Mouse (Mus musculus) MEL (cell line): Measurements from ENCODE around the gene Dnal4. TPM values are rescaled to one million over a fixed set of nuclear protein-coding genes. Genes with fewer than 3 reads are reported as not detected.

ENCODE experiments used
- DNase-seq: peaks from one replicate; pipeline ENCODE4 v3.0.0; 2011; ENCODE audit warnings: low read depth, low spot score
- H3K27ac ChIP-seq: 2 replicates; pipeline ENCODE4 v1.5.1; 2012; ENCODE audit warnings: low read depth, mild to moderate bottlenecking, control low read depth, low read length, moderate library complexity; ENCODE audit not compliant: control insufficient read depth
- H3K27me3 ChIP-seq, 2 experiments: fragments of 150-350 bp in 1 of 2; sonication (generic) in 1 of 2; 2 replicates each; pipeline ENCODE4 v1.6.1; 2012; ENCODE audit warnings: low read length in 2 of 2, mild to moderate bottlenecking in 2 of 2, improper control_type of control experiment in 1 of 2, moderate library complexity in 1 of 2; ENCODE audit not compliant: insufficient read depth in 2 of 2, control insufficient read depth in 1 of 2
- H3K36me3 ChIP-seq, 2 experiments: 2 replicates each; pipeline ENCODE4 v1.6.1; 2012 to 2014; ENCODE audit warnings: low read length in 2 of 2, improper control_type of control experiment in 1 of 2, inconsistent platforms in 1 of 2, mild to moderate bottlenecking in 1 of 2; ENCODE audit not compliant: insufficient read depth in 2 of 2, control insufficient read depth in 1 of 2
- H3K4me1 ChIP-seq, 2 experiments: fragments of 150-350 bp in 1 of 2; sonication (generic) in 1 of 2; 2 replicates each; pipeline ENCODE4 v1.6.1; 2012; ENCODE audit warnings: low read length in 2 of 2, improper control_type of control experiment in 1 of 2, mild to moderate bottlenecking in 1 of 2; ENCODE audit not compliant: insufficient read depth in 2 of 2, control insufficient read depth in 1 of 2
- H3K4me3 ChIP-seq, 2 experiments: fragments of 150-350 bp in 1 of 2; sonication (generic) in 1 of 2; 2 replicates each; pipeline ENCODE4 v1.5.1; 2012; ENCODE audit warnings: low read depth in 2 of 2, low read length in 2 of 2, mild to moderate bottlenecking in 2 of 2, moderate library complexity in 2 of 2, control low read depth in 1 of 2, improper control_type of control experiment in 1 of 2; ENCODE audit not compliant: control insufficient read depth in 1 of 2, insufficient read depth in 1 of 2
- H3K79me2 ChIP-seq: 2 replicates; pipeline ENCODE4 v1.6.1; 2012; ENCODE audit warnings: mild to moderate bottlenecking, low read length, moderate library complexity; ENCODE audit not compliant: control insufficient read depth, poor library complexity, insufficient read depth
- H3K9ac ChIP-seq: 2 replicates; pipeline ENCODE4 v1.6.1; 2012; ENCODE audit warnings: low read depth, mild to moderate bottlenecking, control low read depth, low read length, moderate library complexity; ENCODE audit not compliant: control insufficient read depth, poor library complexity, severe bottlenecking
- H3K9me3 ChIP-seq: fragments of 150-350 bp; sonication (generic); replicated peaks from 2 replicates; pipeline ENCODE4 v1.6.1; 2012; ENCODE audit warnings: mild to moderate bottlenecking, low read length, improper control_type of control experiment, moderate library complexity; ENCODE audit not compliant: insufficient read depth
- BHLHE40 ChIP-seq: IDR thresholded peaks from 2 replicates; pipeline ENCODE4 v1.6.1; 2012; ENCODE audit warnings: low read depth, mild to moderate bottlenecking, inconsistent platforms, low read length, improper control_type of control experiment, borderline replicate concordance
- CHD1 ChIP-seq: IDR thresholded peaks from 2 replicates; pipeline ENCODE4 v1.6.1; 2012; ENCODE audit warnings: low read depth, mild to moderate bottlenecking, inconsistent platforms, low read length, improper control_type of control experiment
- CHD2 ChIP-seq: IDR thresholded peaks from 2 replicates; pipeline ENCODE4 v1.6.1; 2011; ENCODE audit warnings: low read length, improper control_type of control experiment
- ELF1 ChIP-seq: IDR thresholded peaks from 2 replicates; pipeline ENCODE4 v1.6.1; 2014; ENCODE audit warnings: low read depth, mild to moderate bottlenecking, inconsistent platforms, low read length, improper control_type of control experiment, moderate library complexity
- ETS1 ChIP-seq: IDR thresholded peaks from 2 replicates; pipeline ENCODE4 v1.6.1; 2012; ENCODE audit warnings: low read depth, mild to moderate bottlenecking, inconsistent platforms, low read length, improper control_type of control experiment, moderate library complexity
- MAX ChIP-seq: IDR thresholded peaks from 2 replicates; pipeline ENCODE4 v1.6.1; 2011; ENCODE audit warnings: low read length, improper control_type of control experiment
- MAZ ChIP-seq: IDR thresholded peaks from 2 replicates; pipeline ENCODE4 v1.6.1; 2012; ENCODE audit warnings: low read depth, mild to moderate bottlenecking, inconsistent platforms, low read length, improper control_type of control experiment
- MEF2A ChIP-seq: IDR thresholded peaks from 2 replicates; pipeline ENCODE4 v1.6.1; 2014; ENCODE audit warnings: low read depth, mild to moderate bottlenecking, inconsistent platforms, low read length, improper control_type of control experiment; ENCODE audit not compliant: poor library complexity, insufficient replicate concordance, severe bottlenecking; ENCODE audit errors: extremely low read depth
- MXI1 ChIP-seq: IDR thresholded peaks from 2 replicates; pipeline ENCODE4 v1.6.1; 2011; ENCODE audit warnings: mild to moderate bottlenecking, low read depth, low read length, improper control_type of control experiment
- MYC ChIP-seq: IDR thresholded peaks from 2 replicates; pipeline ENCODE4 v1.6.1; 2011; ENCODE audit warnings: low read depth, mild to moderate bottlenecking, low read length, improper control_type of control experiment, moderate library complexity
- NELFE ChIP-seq: IDR thresholded peaks from 2 replicates; pipeline ENCODE4 v1.6.1; 2011; ENCODE audit warnings: low read depth, low read length, improper control_type of control experiment
- NRF1 ChIP-seq: IDR thresholded peaks from 2 replicates; pipeline ENCODE4 v1.6.1; 2014; ENCODE audit warnings: low read depth, mild to moderate bottlenecking, inconsistent platforms, low read length, improper control_type of control experiment, moderate library complexity; ENCODE audit not compliant: poor library complexity, insufficient read depth, severe bottlenecking
- POLR2A ChIP-seq, 2 experiments: IDR thresholded peaks; 2 replicates each; pipeline ENCODE4 v1.6.1; 2011 to 2012; ENCODE audit warnings: low read length in 2 of 2, mild to moderate bottlenecking in 2 of 2, control low read depth in 1 of 2, improper control_type of control experiment in 1 of 2, low read depth in 1 of 2, moderate library complexity in 1 of 2; ENCODE audit not compliant: control insufficient read depth in 1 of 2, insufficient read depth in 1 of 2, poor library complexity in 1 of 2
- POLR2AphosphoS2 ChIP-seq: IDR thresholded peaks from 2 replicates; pipeline ENCODE4 v1.6.1; 2011; ENCODE audit warnings: low read length, improper control_type of control experiment
- POLR2AphosphoS5 ChIP-seq: IDR thresholded peaks from 2 replicates; pipeline ENCODE4 v1.6.1; 2012; ENCODE audit warnings: low read depth, borderline replicate concordance, mild to moderate bottlenecking, inconsistent platforms, low read length, moderate library complexity, mixed read lengths
- RAD21 ChIP-seq: IDR thresholded peaks from 2 replicates; pipeline ENCODE4 v1.6.1; 2011; ENCODE audit warnings: mild to moderate bottlenecking, low read depth, low read length, improper control_type of control experiment
- RCOR1 ChIP-seq: IDR thresholded peaks from 2 replicates; pipeline ENCODE4 v1.6.1; 2012; ENCODE audit warnings: low read depth, mild to moderate bottlenecking, inconsistent platforms, low read length, improper control_type of control experiment
- SIN3A ChIP-seq: IDR thresholded peaks from 2 replicates; pipeline ENCODE4 v1.6.1; 2012; ENCODE audit warnings: low read length, improper control_type of control experiment, inconsistent platforms
- SMC3 ChIP-seq: IDR thresholded peaks from 2 replicates; pipeline ENCODE4 v1.6.1; 2011; ENCODE audit warnings: low read depth, low read length, improper control_type of control experiment
- TBP ChIP-seq: IDR thresholded peaks from 2 replicates; pipeline ENCODE4 v1.8.0; 2011; ENCODE audit warnings: low read depth, low read length, improper control_type of control experiment
- UBTF ChIP-seq: IDR thresholded peaks from 2 replicates; pipeline ENCODE4 v1.6.1; 2012; ENCODE audit warnings: low read depth, mild to moderate bottlenecking, inconsistent platforms, low read length, improper control_type of control experiment, moderate library complexity, borderline replicate concordance; ENCODE audit not compliant: insufficient read depth
- ZKSCAN1 ChIP-seq: IDR thresholded peaks from 2 replicates; pipeline ENCODE4 v1.6.1; 2012; ENCODE audit warnings: low read depth, mild to moderate bottlenecking, inconsistent platforms, low read length, improper control_type of control experiment, moderate library complexity
- ZMIZ1 ChIP-seq: IDR thresholded peaks from 2 replicates; pipeline ENCODE4 v1.6.1; 2012; ENCODE audit warnings: low read depth, mild to moderate bottlenecking, inconsistent platforms, low read length, improper control_type of control experiment, moderate library complexity
- ZNF384 ChIP-seq: IDR thresholded peaks from 2 replicates; pipeline ENCODE4 v1.6.1; 2012; ENCODE audit warnings: low read depth, mild to moderate bottlenecking, inconsistent platforms, low read length, improper control_type of control experiment
- polyA plus RNA-seq, 2 experiments: library from polyadenylated mRNA; stranded (reverse) in 1 of 2; unstranded in 1 of 2; fragments of >175 nt in 1 of 2; fragments of >200 nt in 1 of 2; gene quantifications; 2 replicates each; pipeline versions ENCODE4 v1.2.1 to v1.2.4; 2012; ENCODE audit warnings: low replicate concordance in 2 of 2, low read depth in 1 of 2; ENCODE audit not compliant: insufficient read length in 2 of 2, insufficient read depth in 1 of 2, missing spikeins in 1 of 2
- total RNA-seq: library from RNA; depleted of rRNA; stranded (reverse); fragments of 300-350 nt; gene quantifications from 2 replicates; pipeline ENCODE4 v1.2.3, GENCODE M21; 2012

Dnal4 gene
- total and polyA plus RNA-seq, 3 experiments: 19.5 to 30.0 TPM; not detected in 1

DNA sequence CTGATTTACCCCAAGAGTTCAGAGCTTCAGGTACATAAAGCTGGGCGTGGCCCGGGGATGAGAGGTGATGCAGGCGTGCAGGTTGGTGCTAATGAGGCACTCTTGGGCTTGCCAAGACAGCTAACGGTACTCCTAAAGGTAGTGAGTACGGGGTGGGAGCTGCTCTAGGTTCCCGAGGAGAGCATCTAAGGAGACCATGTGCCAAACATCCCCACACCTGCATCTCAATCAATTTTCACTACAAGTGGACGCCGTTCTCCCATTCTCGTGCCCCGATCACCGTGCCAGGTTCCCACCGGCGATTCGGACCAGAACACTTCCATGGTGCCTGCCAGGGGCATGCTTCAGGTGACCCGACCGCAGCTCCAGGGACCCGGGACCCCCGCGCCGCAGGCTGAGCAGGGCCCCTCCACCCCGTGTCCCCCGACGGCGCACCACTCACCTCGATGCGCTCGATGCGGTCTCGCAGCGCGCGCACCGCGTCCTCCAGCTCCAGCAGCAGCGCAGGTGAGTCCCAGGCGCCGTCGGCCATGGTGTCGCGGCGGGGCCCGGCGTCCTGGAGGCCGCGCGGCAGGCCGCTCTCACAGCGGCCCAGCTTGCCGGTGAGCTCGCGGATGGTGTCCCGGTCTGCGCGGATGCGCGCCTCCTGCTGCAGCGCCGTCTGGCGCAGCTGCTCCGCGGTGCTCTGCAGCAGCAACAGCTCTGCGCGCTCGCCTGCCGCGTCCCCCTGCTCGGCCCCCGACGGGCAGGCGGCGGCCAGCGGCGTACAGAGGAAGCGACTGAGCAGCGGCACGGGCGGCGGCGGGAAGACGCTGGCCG lies 26.1 kb upstream of the Dnal4 start:
- no peak for DNase-seq
- Histone ChIP-seq H3K27ac (no peak overlapping the region), H3K4me1 (no peaks in the 10 kb centered on the region), H3K9ac (no peak overlapping the region), H3K36me3 (no peaks in the 10 kb centered on the region), H3K4me3 (no peak overlapping the region), H3K27me3 (peaks cover 0 to 2% of the 10 kb centered on the region in 2 experiments; a peak in 1 of 4 replicates), H3K79me2 (no peaks in the 10 kb centered on the region), H3K9me3 (no peaks in the 10 kb centered on the region)
- TF ChIP-seq CHD1 (no peak), POLR2AphosphoS5 (no peak), NRF1 (no peak), ZKSCAN1 (no peak), BHLHE40 (no peak), CHD2 (no peak), SMC3 (no peak), ELF1 (no peak), ZMIZ1 (no peak)
- TF ChIP-seq, all 39 proteins: peak for 0

DNA sequence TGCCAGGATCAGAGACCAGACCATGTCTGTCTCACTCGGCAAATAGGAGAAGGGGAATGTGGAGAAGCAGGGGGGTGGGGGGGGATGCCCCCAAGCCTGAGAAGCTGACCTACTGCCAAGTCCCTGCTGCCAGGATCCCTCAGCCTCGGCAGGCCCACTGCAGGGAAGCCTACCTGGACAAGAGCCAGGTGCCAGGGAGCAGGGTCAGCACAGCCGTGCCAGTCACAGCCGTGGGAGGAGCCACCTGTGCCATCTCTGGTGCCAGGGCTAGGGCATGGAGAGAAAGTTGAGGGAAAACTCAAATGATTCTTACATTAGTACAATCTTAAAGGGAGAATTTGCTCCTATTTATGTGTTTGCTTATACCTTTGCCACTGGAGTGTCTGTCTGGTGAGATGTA lies 24.7 kb upstream of the Dnal4 start:
- no peaks in the 10 kb centered on the region for H3K4me1 ChIP-seq
- no peaks in the 10 kb centered on the region for H3K36me3 ChIP-seq
- 0 out of 4 replicates have a peak, but pooled peaks cover 0 to 2% of the 10 kb centered on the region in 2 experiments for H3K27me3 ChIP-seq
- no peaks in the 10 kb centered on the region for H3K9me3 ChIP-seq
- no peak for TF ChIP-seq ETS1
- no peak for TF ChIP-seq SIN3A
- no peak for TF ChIP-seq CHD1
- TF ChIP-seq MXI1: no peak
- no peak for TF ChIP-seq ZKSCAN1
- H3K9ac ChIP-seq: no peak overlapping the region
- no peaks in the 10 kb centered on the region for H3K79me2 ChIP-seq
- no peak overlapping the region for H3K27ac ChIP-seq
- no peak overlapping the region for H3K4me3 ChIP-seq
- DNase-seq: no peak

GRCm38 (mm10) chr15:79801646-79802045 lies 24.0 kb upstream of the Dnal4 start:
- H3K27me3 ChIP-seq: 0 out of 4 replicates have a peak, but pooled peaks cover 0 to 2% of the 10 kb centered on the region in 2 experiments
- no peak for DNase-seq
- no peaks in the 10 kb centered on the region for H3K79me2 ChIP-seq
- TF ChIP-seq NELFE (no peak), ZNF384 (no peak), BHLHE40 (no peak), RCOR1 (no peak), RAD21 (no peak), POLR2AphosphoS2 (no peak), MAX (no peak), POLR2A (IDR thresholded peaks at IDR 0.05; ENCODE audit: control insufficient read depth in 1 of 2, insufficient read depth in 1 of 2, low read depth in 1 of 2, low read length in 2 of 2, poor library complexity in 1 of 2) (no peak), ETS1 (no peak), MAZ (no peak), MEF2A (no peak), SIN3A (no peak), MYC (no peak), NRF1 (no peak), TBP (no peak), UBTF (no peak), ZMIZ1 (no peak)

More at GRCm38 (mm10) chr15:79801646-79802045, 24.0 kb upstream of the Dnal4 start:
- Histone ChIP-seq H3K36me3 (no peaks in the 10 kb centered on the region), H3K27ac (no peak overlapping the region), H3K9me3 (no peaks in the 10 kb centered on the region), H3K4me1 (no peaks in the 10 kb centered on the region), H3K9ac (no peak overlapping the region), H3K4me3 (no peak overlapping the region)
